Mouse (Mus musculus): Measurements from ENCODE around the gene Meox1.
A peak's percentile ranks its signal among the peaks of the same experiment; 100 is the strongest.

Meox1 gene

GRCm38 (mm10) chr11:101849286-101849685 is 44.9 kb downstream of the Meox1 start:
- peak; percentile 24 to 26 for DNase-seq

GRCm38 (mm10) chr11:101847509-101847908 is 46.7 kb downstream of the Meox1 start:
- DNase-seq: no peak

- no peak for DNase-seq
These were observed 51.4 kb downstream of the Meox1 start for GRCm38 (mm10) chr11:101842773-101843163.

GRCm38 (mm10) chr11:101841998-101842772 is 52.0 kb downstream of the Meox1 start:
- peak; percentile 30 to 55 for DNase-seq

GRCm38 (mm10) chr11:101840405-101840804 is 53.8 kb downstream of the Meox1 start:
- DNase-seq: no peak

- DNase-seq: peak in 1 of 2 experiments; percentile 21
These were observed 54.7 kb downstream of the Meox1 start for GRCm38 (mm10) chr11:101839426-101839825.

GRCm38 (mm10) chr11:101832001-101832400 is 62.2 kb downstream of the Meox1 start:
- DNase-seq: peak; percentile 6 to 13

GRCm38 (mm10) chr11:101830616-101831015 is 63.6 kb downstream of the Meox1 start:
- no peak for DNase-seq

- peak; percentile 30 to 34 for DNase-seq
These were observed 64.1 kb downstream of the Meox1 start for GRCm38 (mm10) chr11:101830112-101830511.

GRCm38 (mm10) chr11:101828718-101829117 is 65.5 kb downstream of the Meox1 start:
- no peak for DNase-seq
